Mouse (Mus musculus) megakaryocyte-erythroid progenitor cell, adult 5-6 weeks (primary cell): ENCODE results near the gene Tubgcp2. TPM values are rescaled to one million over a fixed set of nuclear protein-coding genes. Genes with fewer than 3 reads are reported as not detected.

Experiments used
- ATAC-seq: replicated peaks from 2 replicates; pipeline ENCODE4 v1.8.0; 2016; ENCODE audit warnings: mild to moderate bottlenecking, inconsistent platforms; ENCODE audit not compliant: severe bottlenecking, poor library complexity, low FRiP score, low TSS enrichment
- total RNA-seq, 2 experiments: library from RNA; stranded (forward) in 1 of 2; stranded (reverse) in 1 of 2; fragments of 200-1000, 215-1000 nt in 1 of 2; fragments of >200 nt in 1 of 2; fragmentation: Nextera tagmentation in 1 of 2; gene quantifications; 2 replicates each; pipeline ENCODE4 v1.2.3; 2014 to 2017

Gene Tubgcp2
- total RNA-seq, 2 experiments from 2014 or later, result 29.3 to 41.2 TPM

DNA sequence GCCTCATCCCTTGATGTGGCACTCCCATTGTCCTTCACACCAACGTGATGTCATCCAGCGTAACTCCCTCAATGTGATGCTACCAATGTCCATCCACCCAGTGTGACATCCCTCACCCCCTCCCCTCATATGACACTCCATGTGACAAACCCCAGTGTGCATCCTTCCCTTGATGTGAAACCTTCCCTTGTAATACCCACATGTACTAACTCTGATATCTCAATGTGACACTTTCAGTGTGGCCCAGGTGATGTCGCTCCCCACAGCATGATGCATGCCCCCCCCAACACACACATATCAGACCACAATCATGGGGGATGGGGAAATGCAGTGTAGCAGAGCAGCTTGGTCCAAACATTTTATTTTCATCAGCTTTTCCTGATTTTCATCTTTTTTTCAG is 79.8 kb downstream of the Tubgcp2 start:
- no peak for ATAC-seq

- ATAC-seq, result peak; percentile 93
These were observed 81.0 kb downstream of the Tubgcp2 start for GRCm38 (mm10) chr7:139955505-139955904.

DNA sequence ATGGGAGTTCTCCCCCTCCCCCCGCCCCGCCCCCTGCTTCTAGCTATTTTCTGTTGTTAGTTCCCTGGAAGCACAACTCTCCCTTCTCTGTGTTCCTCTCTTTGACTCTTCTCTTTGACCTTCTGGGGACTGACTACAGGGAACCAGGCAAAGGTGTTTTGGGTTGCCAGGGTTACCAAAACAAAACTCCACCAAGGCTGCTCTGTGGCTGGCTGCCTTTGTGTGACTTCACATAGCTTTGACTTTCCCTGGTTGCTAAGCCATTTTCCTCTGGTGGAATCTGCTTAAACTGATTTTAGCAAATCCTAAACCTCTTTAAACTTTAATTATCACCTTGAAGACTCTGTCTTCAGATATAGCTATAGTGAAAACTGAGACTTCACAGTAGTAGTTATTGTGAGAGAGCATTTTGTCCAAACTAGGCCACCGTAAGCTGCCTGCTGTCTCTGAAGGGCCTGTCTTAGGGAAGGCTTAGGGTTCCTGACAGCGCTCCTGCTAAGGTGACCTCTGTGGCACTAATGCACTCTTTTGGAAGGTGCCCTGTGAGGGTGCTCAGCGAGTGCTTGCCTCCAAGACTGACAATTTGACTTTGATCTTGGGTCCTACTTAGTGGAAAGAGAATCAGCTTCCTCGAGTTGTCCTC is 84.4 kb downstream of the Tubgcp2 start:
- no peak for ATAC-seq

DNA sequence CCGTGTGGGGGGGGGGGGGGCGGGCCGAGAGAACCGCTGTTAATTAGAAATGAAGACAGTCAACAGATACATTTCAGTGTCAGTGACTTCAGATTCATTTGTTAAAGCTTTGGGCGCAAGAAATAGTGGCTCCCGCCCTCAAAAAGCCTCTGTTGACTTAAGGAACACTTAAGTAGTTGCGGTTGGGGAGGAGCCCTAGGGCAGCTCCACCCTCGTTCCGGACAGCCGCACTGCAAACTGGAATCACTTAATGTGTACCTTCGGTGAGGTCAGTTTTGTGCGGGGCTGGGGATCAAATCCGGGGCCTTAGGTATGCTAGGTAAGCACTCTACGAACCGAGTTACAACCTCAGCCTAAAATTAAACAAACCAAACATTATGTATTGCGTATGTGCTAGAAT is 85.4 kb downstream of the Tubgcp2 start:
- peak; percentile 31; the same call in 1 of the 2 replicates for ATAC-seq

DNA sequence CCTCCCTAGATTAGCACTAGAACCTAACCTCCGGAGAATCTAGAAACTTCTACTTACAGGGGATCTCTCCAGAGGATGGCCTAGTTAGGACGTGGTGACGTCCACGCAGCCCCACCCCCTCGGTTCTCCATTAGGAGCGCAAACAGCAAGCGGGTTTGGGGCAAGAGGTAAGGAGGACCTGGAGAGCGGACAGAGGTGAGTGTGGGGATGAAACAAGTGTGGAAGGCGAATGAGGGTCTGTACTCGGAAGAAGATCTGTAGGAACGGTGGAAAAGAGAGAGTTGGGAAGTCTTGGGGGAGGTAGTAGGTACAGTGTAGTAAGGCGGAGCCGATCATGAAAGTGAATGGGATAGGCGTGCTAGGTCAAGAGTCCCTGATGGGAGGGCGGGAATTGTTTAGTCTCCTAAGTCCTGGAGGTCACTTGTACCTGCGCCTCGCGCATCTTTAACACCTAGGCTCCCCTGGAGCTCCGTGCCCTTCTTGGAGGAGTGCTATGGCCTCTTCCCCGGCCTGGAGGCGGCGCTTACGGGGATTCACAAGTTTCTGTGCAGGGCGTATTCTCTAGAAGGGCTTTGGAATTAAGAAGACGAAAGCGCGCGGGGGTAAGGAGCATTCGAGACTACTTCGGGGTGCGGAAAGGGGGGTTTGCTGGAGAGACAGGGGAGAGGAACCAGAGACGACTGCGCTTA is 86.0 kb downstream of the Tubgcp2 start:
- peak; percentile 78 for ATAC-seq

- ATAC-seq, result peak; percentile 81
These were observed 86.6 kb downstream of the Tubgcp2 start for GRCm38 (mm10) chr7:139949893-139950282.

DNA sequence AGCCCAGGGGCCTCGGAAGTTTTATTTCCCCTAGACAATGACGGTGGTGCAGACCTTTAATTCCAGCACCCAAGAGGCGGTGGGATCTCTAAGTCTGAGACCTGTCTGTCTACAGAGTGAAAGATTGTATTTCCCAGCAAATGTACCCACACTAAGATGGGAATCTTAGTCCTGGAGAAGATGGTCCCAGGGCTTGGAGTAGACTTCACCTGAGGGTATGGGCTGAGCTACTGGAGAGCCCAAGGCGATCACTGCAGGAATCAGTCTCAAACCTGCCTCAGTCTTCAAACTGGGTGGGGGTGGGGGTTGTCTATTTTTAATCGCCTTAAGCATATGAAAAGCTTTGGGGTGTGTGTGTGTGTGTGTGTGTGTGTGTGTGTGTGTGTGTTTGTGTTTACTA is 90.4 kb downstream of the Tubgcp2 start:
- no peak for ATAC-seq

Other genes with a start within 250 kb of the Tubgcp2 start
- gene Adgra1, start 202.5 kb downstream of the Tubgcp2 start, total RNA-seq (2014; fragmentation: Nextera tagmentation), result not detected in 2 replicates
- gene Adgra1, start 202.5 kb downstream of the Tubgcp2 start, total RNA-seq (2017), result not detected in 2 replicates
- not detected in 2 replicates for gene Kndc1, start 142.0 kb downstream of the Tubgcp2 start, total RNA-seq (2014; fragmentation: Nextera tagmentation)
- not detected in 2 replicates for gene Kndc1, start 142.0 kb downstream of the Tubgcp2 start, total RNA-seq (2017)
- not detected in 2 replicates for gene Utf1, start 92.9 kb downstream of the Tubgcp2 start, total RNA-seq (2014; fragmentation: Nextera tagmentation)
- not detected in 2 replicates for gene Utf1, start 92.9 kb downstream of the Tubgcp2 start, total RNA-seq (2017)
- not detected in 2 replicates for gene 6430531B16Rik, start 57.9 kb downstream of the Tubgcp2 start, total RNA-seq (2014; fragmentation: Nextera tagmentation)
- 1.0 TPM in 1 of 2 replicates, not detected in the other for gene 6430531B16Rik, start 57.9 kb downstream of the Tubgcp2 start, total RNA-seq (2017)
- gene Adam8, start 44.1 kb downstream of the Tubgcp2 start, total RNA-seq (2014; fragmentation: Nextera tagmentation), result 1.5 and 4.5 TPM in 2 replicates
- gene Adam8, start 44.1 kb downstream of the Tubgcp2 start, total RNA-seq (2017), result 0.34 and 2.6 TPM in 2 replicates
- 21.3 and 34.7 TPM in 2 replicates for gene Zfp511, start 278 bp downstream of the Tubgcp2 start, total RNA-seq (2014; fragmentation: Nextera tagmentation)
- 22.0 and 26.9 TPM in 2 replicates for gene Zfp511, start 278 bp downstream of the Tubgcp2 start, total RNA-seq (2017)
- gene Msx3, start 12.4 kb upstream of the Tubgcp2 start, total RNA-seq (2014; fragmentation: Nextera tagmentation), result not detected in 2 replicates
- gene Msx3, start 12.4 kb upstream of the Tubgcp2 start, total RNA-seq (2017), result not detected in 2 replicates
- gene Caly, start 45.9 kb upstream of the Tubgcp2 start, total RNA-seq (2014; fragmentation: Nextera tagmentation), result not detected in 2 replicates
- gene Caly, start 45.9 kb upstream of the Tubgcp2 start, total RNA-seq (2017), result not detected in 2 replicates
- not detected in 2 replicates for gene Prap1, start 56.7 kb upstream of the Tubgcp2 start, total RNA-seq (2014; fragmentation: Nextera tagmentation)
- not detected in 2 replicates for gene Prap1, start 56.7 kb upstream of the Tubgcp2 start, total RNA-seq (2017)
- 4.1 and 17.9 TPM in 2 replicates for gene Fuom, start 65.8 kb upstream of the Tubgcp2 start, total RNA-seq (2014; fragmentation: Nextera tagmentation)
- gene Fuom, start 65.8 kb upstream of the Tubgcp2 start, total RNA-seq (2017), result 12.0 TPM in 1 of 2 replicates, not detected in the other
- gene Paox, start 79.1 kb upstream of the Tubgcp2 start, total RNA-seq (2014; fragmentation: Nextera tagmentation), result 15.1 and 22.1 TPM in 2 replicates
- 4.1 and 6.9 TPM in 2 replicates for gene Paox, start 79.1 kb upstream of the Tubgcp2 start, total RNA-seq (2017)
- gene Echs1, start 79.8 kb upstream of the Tubgcp2 start, total RNA-seq (2014; fragmentation: Nextera tagmentation), result 50.1 and 62.9 TPM in 2 replicates
- 52.5 and 85.0 TPM in 2 replicates for gene Echs1, start 79.8 kb upstream of the Tubgcp2 start, total RNA-seq (2017)
- 39.7 and 53.5 TPM in 2 replicates for gene Mtg1, start 100.9 kb upstream of the Tubgcp2 start, total RNA-seq (2014; fragmentation: Nextera tagmentation)
- gene Mtg1, start 100.9 kb upstream of the Tubgcp2 start, total RNA-seq (2017), result 8.3 and 13.0 TPM in 2 replicates
- 0.83 TPM in 1 of 2 replicates, not detected in the other for gene Sprn, start 118.2 kb upstream of the Tubgcp2 start, total RNA-seq (2014; fragmentation: Nextera tagmentation)
- gene Sprn, start 118.2 kb upstream of the Tubgcp2 start, total RNA-seq (2017), result not detected in 2 replicates
- gene Olfr522, start 128.1 kb upstream of the Tubgcp2 start, total RNA-seq (2014; fragmentation: Nextera tagmentation), result not detected in 2 replicates
- gene Olfr522, start 128.1 kb upstream of the Tubgcp2 start, total RNA-seq (2017), result not detected in 2 replicates
- gene Olfr523, start 136.5 kb upstream of the Tubgcp2 start, total RNA-seq (2014; fragmentation: Nextera tagmentation), result not detected in 2 replicates
- not detected in 2 replicates for gene Olfr523, start 136.5 kb upstream of the Tubgcp2 start, total RNA-seq (2017)
- gene Olfr524, start 169.3 kb upstream of the Tubgcp2 start, total RNA-seq (2014; fragmentation: Nextera tagmentation), result not detected in 2 replicates
- gene Olfr524, start 169.3 kb upstream of the Tubgcp2 start, total RNA-seq (2017), result not detected in 2 replicates
- not detected in 2 replicates for gene Cd163l1, start 181.6 kb upstream of the Tubgcp2 start, total RNA-seq (2014; fragmentation: Nextera tagmentation)
- 0.19 TPM in 1 of 2 replicates, not detected in the other for gene Cd163l1, start 181.6 kb upstream of the Tubgcp2 start, total RNA-seq (2017)
- gene 5830411N06Rik, start 210.6 kb upstream of the Tubgcp2 start, total RNA-seq (2014; fragmentation: Nextera tagmentation), result not detected in 2 replicates
- gene 5830411N06Rik, start 210.6 kb upstream of the Tubgcp2 start, total RNA-seq (2017), result not detected in 2 replicates